Mouse (Mus musculus) hindbrain, embryonic 15.5 days (tissue): ENCODE data around the gene Nop53. TPM values are rescaled to one million over a fixed set of nuclear protein-coding genes. Genes with fewer than 3 reads are reported as not detected.
"Not testable (repeated sequence)": the region's sequence is repeated elsewhere in the genome, so short reads cannot be mapped to it uniquely, and the experiment has no call there.

ENCODE experiments used
- ATAC-seq: fragments of 200-750 bp; cut with Nextera tagmentation; 2 replicates; pipeline ENCODE4 v1.8.0; 2017; ENCODE audit warnings: low read depth, moderate number of reproducible peaks, moderate TSS enrichment; ENCODE audit not compliant: low FRiP score
- H3K27ac ChIP-seq: fragments of 300-500 bp; sonication (generic); replicated peaks from 2 replicates; pipeline ENCODE4 v1.5.1; 2015; ENCODE audit warnings: mild to moderate bottlenecking, inconsistent platforms
- H3K27me3 ChIP-seq: fragments of 300-500 bp; sonication (generic); 2 replicates; pipeline ENCODE4 v1.6.1; 2015; ENCODE audit warnings: control low read depth, inconsistent platforms
- H3K36me3 ChIP-seq: fragments of 300-500 bp; sonication (generic); 2 replicates; pipeline ENCODE4 v1.6.1; 2015; ENCODE audit warnings: control low read depth, inconsistent platforms
- H3K4me1 ChIP-seq: fragments of 300-500 bp; sonication (generic); replicated peaks from 2 replicates; pipeline ENCODE4 v1.6.1; 2015; ENCODE audit warnings: control low read depth, inconsistent platforms
- H3K4me2 ChIP-seq: fragments of 300-500 bp; sonication (generic); 2 replicates; pipeline ENCODE4 v1.6.1; 2015; ENCODE audit warnings: moderate library complexity, mild to moderate bottlenecking, inconsistent platforms
- H3K4me3 ChIP-seq: fragments of 300-500 bp; sonication (generic); 2 replicates; pipeline ENCODE4 v1.5.1; 2015; ENCODE audit warnings: mild to moderate bottlenecking, inconsistent platforms
- H3K9ac ChIP-seq: fragments of 300-500 bp; sonication (generic); 2 replicates; pipeline ENCODE4 v1.6.1; 2015; ENCODE audit warnings: inconsistent platforms
- H3K9me3 ChIP-seq: fragments of 300-500 bp; sonication (generic); 2 replicates; pipeline ENCODE4 v1.6.1; 2016; ENCODE audit warnings: control low read depth, inconsistent platforms
- WGBS: fragments of 180-500 bp; shearing (Covaris S2); methylation state at CpG from one replicate; pipeline ENCODE4 v1.1.7; 2015; 5-methylcytosine and 5-hydroxymethylcytosine counted together
- polyA plus RNA-seq: library from polyadenylated mRNA; unstranded; fragments of >200 nt; fragmentation: Nextera tagmentation; extraction: Ambion mirVana; gene quantifications from 2 replicates; pipeline ENCODE4 v1.2.1, GENCODE M21; 2015

The Nop53 gene
- polyA plus RNA-seq, 1 experiment from 2014 or later: 114 TPM

DNA sequence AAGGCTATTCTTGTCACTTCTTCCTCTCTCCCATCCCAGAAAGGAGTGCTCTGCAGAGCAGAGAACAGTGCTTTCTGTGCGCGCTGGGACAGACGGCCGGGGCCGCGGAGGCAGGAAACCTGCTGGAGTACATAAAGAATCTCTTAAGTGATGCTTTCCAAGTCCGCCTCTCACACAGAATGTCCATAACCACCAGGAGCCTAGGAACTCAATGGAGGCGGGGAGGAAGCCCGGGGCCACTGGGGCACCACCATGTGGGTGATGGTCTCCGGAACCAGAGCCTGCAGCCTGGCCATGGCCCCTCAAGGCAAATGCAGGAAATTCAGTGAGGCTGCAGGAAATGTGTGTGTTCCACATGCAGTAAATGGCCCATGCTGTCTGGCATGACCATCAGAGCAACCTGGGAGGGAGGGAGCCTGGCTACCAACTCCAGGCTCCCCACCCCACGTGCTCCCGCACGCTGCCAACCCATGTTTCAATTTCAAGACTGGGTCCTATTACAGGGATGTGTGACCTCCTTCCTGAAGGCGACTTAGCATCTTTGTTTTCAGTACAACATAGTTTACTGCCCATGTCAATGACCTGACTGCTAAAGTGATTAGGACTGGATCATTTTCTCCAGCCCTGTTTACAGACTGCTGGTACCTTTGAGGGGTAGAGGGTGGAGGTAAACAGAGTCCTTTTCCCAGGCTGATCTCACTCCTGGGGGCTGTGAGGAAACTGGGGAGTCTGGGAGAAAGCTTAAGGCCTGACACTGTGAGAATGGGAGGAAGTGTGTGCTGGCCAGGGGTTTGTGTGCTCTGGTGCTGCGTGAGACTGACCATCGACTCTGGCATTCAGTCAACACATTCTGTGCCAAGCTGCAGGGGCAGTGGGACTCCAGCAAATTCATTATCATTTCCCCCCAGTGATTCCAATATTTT, 12.2 kb downstream of the Nop53 start:
- H3K4me3 ChIP-seq: no peak overlapping the region
- no peaks in the 10 kb centered on the region for H3K9me3 ChIP-seq
- 60% methylated on average over 16 of the region's 16 CpGs for WGBS
- peaks cover 38% of the 10 kb centered on the region for H3K36me3 ChIP-seq
- H3K9ac ChIP-seq: no peak overlapping the region
- ATAC-seq: 0 out of 2 replicates have a peak, but pooled peaks have one; percentile 32
- H3K4me1 ChIP-seq: no peaks in the 10 kb centered on the region
- no peaks in the 10 kb centered on the region for H3K27me3 ChIP-seq
- no peak overlapping the region for H3K4me2 ChIP-seq
- no peak overlapping the region for H3K27ac ChIP-seq

DNA sequence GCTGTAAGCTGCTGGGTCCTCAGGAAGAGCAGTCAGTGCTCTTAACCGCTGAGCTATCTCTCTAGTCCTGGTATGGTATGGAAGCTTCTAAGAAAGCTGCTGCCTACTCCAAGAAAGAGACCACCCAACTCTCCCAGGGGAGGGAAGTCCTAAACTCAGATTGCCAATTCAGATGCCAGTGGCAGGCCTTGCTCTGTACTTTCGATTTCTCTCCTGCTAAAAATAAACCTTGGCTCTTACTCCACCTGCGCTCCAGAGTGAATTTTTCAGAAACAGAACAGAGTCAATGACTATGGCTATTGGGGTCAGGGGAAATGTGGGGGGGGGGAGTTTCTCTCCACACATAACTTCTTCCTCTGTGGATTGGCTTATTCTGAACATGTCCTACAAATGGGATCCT, 14.2 kb downstream of the Nop53 start:
- Histone ChIP-seq H3K27ac (no peak overlapping the region), H3K9me3 (no peaks in the 10 kb centered on the region), H3K4me1 (no peaks in the 10 kb centered on the region), H3K9ac (no peak overlapping the region), H3K27me3 (no peaks in the 10 kb centered on the region), H3K36me3 (peaks cover 18% of the 10 kb centered on the region), H3K4me3 (no peak overlapping the region), H3K4me2 (no peak overlapping the region)
- 86% methylated on average over 3 of the region's 3 CpGs for WGBS
- ATAC-seq: no peak

DNA sequence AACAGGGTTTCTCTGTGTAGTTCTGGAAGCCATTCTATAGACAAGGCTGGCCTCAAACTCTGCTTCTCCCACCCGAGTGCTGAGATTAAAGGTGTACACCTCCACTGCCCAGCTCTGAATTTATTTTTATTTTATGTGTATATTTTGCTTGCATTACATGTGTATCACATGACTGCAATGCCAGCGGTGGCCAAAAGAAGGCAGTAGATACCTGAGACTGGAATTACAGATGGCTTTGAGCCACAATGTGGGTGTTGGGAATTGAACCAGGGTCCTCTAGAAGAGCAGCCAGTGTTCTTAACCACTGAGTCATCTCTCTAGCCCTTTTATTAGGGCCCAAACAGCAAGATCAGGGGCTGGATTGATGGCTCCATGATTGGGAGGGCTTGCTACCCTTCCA, 15.3 kb downstream of the Nop53 start:
- Histone ChIP-seq H3K4me3 (no peak overlapping the region), H3K9ac (no peak overlapping the region), H3K9me3 (no peaks in the 10 kb centered on the region), H3K27ac (no peak overlapping the region), H3K4me2 (no peak overlapping the region), H3K36me3 (peaks cover 7% of the 10 kb centered on the region; the same call in 1 of the 2 replicates), H3K27me3 (no peaks in the 10 kb centered on the region), H3K4me1 (no peaks in the 10 kb centered on the region)
- no peak for ATAC-seq
- 81% methylated on average over 2 of the region's 2 CpGs for WGBS

DNA sequence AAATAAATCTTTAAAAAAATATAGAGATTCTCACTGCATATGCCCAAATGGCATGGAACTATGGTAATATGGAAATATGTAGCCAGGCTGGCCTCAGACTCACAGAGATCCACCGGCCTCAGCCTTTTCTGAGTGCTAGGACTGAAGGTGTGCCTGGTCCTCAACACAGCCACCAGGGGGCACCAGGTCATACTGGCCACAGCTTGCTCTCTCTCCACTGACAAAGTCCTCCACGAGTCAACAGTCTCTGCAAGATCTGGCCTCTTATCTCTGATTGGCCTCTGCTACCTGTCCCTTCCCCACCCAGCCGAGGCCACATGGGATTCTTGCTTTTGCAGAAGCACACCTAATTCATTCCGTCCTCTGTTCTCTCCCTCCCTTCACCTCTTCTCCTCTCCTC, 16.0 kb downstream of the Nop53 start:
- Histone ChIP-seq H3K27ac (no peak overlapping the region), H3K4me3 (no peak overlapping the region), H3K9ac (no peak overlapping the region), H3K4me1 (no peaks in the 10 kb centered on the region), H3K36me3 (0 out of 2 replicates have a peak, but pooled peaks cover 3% of the 10 kb centered on the region), H3K9me3 (no peaks in the 10 kb centered on the region), H3K27me3 (no peaks in the 10 kb centered on the region), H3K4me2 (no peak overlapping the region)
- WGBS: 45% methylated on average over 4 of the region's 4 CpGs
- ATAC-seq: no peak

DNA sequence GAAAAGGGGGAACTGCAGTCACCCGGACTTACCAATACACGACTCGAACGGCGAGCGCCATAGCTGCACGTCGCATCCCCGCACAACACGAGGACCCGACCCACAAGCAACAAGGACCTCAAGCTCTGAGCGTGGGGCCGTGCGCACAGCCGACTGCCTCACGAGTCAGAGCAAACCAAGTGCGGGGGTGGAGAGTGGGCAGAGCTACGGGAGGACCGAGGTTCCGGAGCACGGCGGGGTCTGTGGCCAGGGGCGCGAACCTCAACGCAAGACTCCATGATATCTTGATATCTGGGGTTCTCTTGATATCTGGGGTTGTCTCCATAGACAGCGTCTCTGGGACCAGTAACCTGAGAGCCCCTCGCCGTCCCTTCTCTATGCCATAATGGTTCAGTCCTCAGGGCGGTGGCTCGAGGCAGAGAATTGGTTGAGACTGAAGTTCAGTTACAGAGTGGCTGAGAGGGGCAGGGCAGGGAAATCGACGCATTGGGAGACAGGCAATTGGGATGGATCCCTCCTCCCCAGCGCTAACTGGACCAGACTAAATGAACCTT, 23.6 kb downstream of the Nop53 start, which contains the start of gene Selenow:
TSS of gene Selenow (minus strand) at position 183 of the 554 bp plus-strand sequence.
- Histone ChIP-seq H3K4me3 (peak within 1 kb of the TSS; percentile 63), H3K4me2 (peak within 1 kb of the TSS; percentile 79), H3K27ac (peak within 1 kb of the TSS; percentile 91), H3K9ac (peak within 1 kb of the TSS; percentile 66), H3K9me3 (no peaks in the 10 kb centered on the region), H3K4me1 (peaks cover 28% of the 10 kb centered on the region), H3K27me3 (no peaks in the 10 kb centered on the region), H3K36me3 (peaks cover 25% of the 10 kb centered on the region)
- ATAC-seq: peak; percentile 95
- under 1% methylated on average over 33 of the region's 33 CpGs for WGBS

DNA sequence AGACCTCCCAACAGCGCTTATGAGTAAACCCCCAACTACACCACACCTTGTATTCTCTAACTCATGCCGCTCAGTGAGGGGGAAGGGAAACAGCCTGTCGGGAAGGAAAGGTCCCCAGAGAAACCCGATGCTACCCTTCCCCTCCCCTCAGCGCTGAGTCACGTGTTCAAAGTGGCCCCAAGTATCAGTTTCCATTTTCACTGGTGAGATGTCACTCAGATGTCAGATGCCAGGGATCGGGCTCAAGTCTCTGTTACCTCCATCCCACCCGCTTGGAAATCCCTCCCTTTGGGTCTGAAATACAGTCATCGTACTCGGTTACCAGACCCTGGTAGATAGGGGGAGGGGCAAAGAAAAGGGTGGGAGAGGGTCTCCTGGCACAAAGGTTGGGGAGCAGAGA, 24.1 kb downstream of the Nop53 start:
- peak overlapping the region; percentile 79 for H3K4me2 ChIP-seq
- H3K4me1 ChIP-seq: peaks cover 28% of the 10 kb centered on the region
- peaks cover 30% of the 10 kb centered on the region for H3K36me3 ChIP-seq
- peak overlapping the region; percentile 66 for H3K9ac ChIP-seq
- peak overlapping the region; percentile 91 for H3K27ac ChIP-seq
- whole genome bisulfite sequencing: under 1% methylated on average over 10 of the region's 10 CpGs
- peak; percentile 44 for ATAC-seq
- H3K27me3 ChIP-seq: no peaks in the 10 kb centered on the region
- peak overlapping the region; percentile 63 for H3K4me3 ChIP-seq
- no peaks in the 10 kb centered on the region for H3K9me3 ChIP-seq

DNA sequence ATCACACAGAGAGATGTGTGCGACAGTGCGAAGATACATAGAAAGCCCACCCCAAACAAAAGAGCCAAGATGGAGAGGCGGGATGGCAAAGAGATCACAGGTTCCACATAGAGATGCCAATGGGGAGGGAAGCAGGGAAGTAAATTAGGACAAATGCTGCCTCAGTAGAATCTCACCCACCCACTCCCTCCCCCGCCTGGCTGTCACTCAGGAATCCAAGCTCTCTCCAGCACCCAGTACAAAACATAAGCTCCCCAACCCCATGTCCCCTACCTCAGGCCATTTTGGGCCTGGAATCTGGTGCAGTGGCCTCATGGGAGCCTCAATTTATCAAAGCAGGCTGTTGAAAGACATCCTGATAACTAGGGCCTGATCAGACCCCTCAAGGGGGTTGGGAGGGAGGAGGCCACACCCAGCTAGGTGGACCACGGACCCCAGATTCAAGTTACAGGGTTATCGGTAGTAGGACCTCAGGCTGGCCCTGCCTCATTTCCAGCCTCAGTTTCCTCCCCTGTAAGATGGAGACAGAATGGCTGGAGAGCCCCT, 25.2 kb downstream of the Nop53 start:
- H3K27ac ChIP-seq: no peak overlapping the region
- H3K36me3 ChIP-seq: peaks cover 33% of the 10 kb centered on the region
- peak overlapping the region; percentile 79 for H3K4me2 ChIP-seq
- no peaks in the 10 kb centered on the region for H3K9me3 ChIP-seq
- peak overlapping the region; percentile 63 for H3K4me3 ChIP-seq
- no peak for ATAC-seq
- H3K27me3 ChIP-seq: no peaks in the 10 kb centered on the region
- 86% methylated on average over 6 of the region's 6 CpGs for WGBS
- peaks cover 28% of the 10 kb centered on the region for H3K4me1 ChIP-seq
- peak overlapping the region; percentile 66 for H3K9ac ChIP-seq

DNA sequence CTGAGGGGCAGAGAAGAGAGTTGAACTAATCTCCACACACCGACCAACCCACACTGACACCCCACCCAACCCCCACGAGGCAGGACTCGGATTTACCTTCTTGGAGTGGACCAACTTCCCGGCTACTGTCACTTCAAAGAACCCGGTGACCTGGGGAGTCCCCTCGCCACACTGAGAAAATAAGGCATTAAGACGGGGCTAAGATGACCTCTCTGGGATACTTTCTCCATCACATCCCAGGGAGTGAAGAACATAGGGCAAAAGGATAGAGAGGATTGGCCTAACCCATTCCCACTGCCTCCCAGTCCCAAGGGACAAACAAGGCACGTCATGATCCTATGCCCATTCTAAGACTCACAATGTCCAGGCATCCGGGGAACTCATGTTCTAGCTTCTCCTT, 25.9 kb downstream of the Nop53 start:
- Histone ChIP-seq H3K4me3 (peak overlapping the region; percentile 63), H3K4me2 (peak overlapping the region; percentile 79), H3K27ac (no peak overlapping the region), H3K36me3 (peaks cover 33% of the 10 kb centered on the region), H3K9ac (0 out of 2 replicates have a peak overlapping the region, but pooled peaks have one; percentile 66), H3K4me1 (peaks cover 28% of the 10 kb centered on the region), H3K27me3 (no peaks in the 10 kb centered on the region), H3K9me3 (no peaks in the 10 kb centered on the region)
- ATAC-seq: no peak
- 94% methylated on average over 9 of the region's 9 CpGs for WGBS

DNA sequence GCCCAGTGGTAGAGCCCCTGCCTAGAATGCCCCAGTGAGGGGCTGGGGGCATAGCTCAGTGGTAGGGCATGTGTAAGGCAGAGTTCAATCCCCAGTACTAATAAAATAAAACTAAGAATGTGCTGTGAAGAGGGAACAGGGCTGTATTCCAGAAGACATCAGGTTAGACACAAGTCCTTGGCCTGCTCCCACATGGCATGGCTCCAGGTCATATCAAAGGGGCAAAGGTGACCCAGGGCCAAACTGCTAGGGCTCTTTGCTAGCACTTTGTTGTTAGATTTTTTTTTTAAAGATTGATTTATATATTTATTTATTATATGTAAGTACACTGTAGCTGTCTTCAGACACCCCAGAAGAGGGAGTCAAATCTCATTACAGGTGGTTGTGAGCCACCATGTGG, 27.5 kb downstream of the Nop53 start:
- no peak overlapping the region for H3K27ac ChIP-seq
- H3K36me3 ChIP-seq: peaks cover 33% of the 10 kb centered on the region
- H3K9me3 ChIP-seq: no peaks in the 10 kb centered on the region
- H3K9ac ChIP-seq: no peak overlapping the region
- no peak overlapping the region for H3K4me2 ChIP-seq
- peaks cover 28% of the 10 kb centered on the region for H3K4me1 ChIP-seq
- no peak for ATAC-seq
- H3K4me3 ChIP-seq: no peak overlapping the region
- H3K27me3 ChIP-seq: no peaks in the 10 kb centered on the region

DNA sequence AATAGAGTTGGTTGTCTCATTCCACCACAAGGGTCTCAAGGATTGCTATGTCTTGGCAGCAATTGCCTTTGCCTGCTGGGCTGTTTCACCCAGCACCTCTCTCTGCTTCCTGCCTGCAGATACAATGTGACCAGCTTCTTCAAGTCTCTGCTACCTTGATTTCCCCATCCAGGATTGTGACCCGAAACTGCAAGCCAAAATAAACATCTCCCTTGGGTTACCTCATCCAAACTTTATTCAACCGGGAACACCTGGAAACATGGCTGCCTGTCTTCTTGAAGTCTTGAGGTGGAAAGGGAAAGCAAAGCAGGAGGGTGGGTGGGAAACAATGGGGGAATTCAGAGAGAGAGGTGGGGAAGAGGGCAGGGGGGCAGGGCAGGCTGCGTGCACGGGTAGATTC, 28.9 kb downstream of the Nop53 start:
- H3K9me3 ChIP-seq: no peaks in the 10 kb centered on the region
- peaks cover 22% of the 10 kb centered on the region for H3K4me1 ChIP-seq
- no peak overlapping the region for H3K4me3 ChIP-seq
- H3K9ac ChIP-seq: no peak overlapping the region
- H3K27me3 ChIP-seq: no peaks in the 10 kb centered on the region
- no peak overlapping the region for H3K4me2 ChIP-seq
- H3K27ac ChIP-seq: no peak overlapping the region
- peaks cover 33% of the 10 kb centered on the region for H3K36me3 ChIP-seq
- ATAC-seq: no peak
- WGBS: 81% methylated on average over 4 of the region's 4 CpGs

DNA sequence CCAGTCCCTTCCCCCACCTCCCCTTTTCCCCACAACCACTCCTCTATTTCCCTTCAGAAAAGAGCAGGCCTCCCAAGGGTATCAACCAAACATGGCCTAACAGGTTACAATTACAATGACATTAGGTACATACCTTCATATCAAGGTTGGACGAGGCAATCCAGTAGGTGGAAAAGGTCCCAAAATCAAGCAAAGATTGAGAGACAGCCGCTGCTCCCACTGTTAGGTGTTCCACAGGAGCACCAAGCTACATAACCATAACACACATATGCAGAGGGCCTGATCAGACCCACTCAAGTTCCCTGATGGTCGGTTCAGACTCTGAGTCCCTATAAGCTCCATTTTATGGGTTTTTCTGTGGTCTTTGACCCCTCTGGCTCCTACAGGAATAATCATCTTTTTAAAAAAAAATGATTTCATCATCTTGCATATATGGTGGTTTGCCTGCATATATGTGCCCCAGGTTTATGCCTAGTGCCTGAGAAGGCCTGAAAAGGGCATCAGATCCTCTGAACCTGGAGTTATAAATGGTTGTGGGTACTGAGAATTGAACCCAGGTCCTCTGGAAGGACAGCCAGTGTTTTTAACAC, 29.6 kb downstream of the Nop53 start:
- H3K27ac ChIP-seq: no peak overlapping the region
- H3K4me2 ChIP-seq: no peak overlapping the region
- 92% methylated on average over 3 of the region's 3 CpGs for WGBS
- H3K9me3 ChIP-seq: no peaks in the 10 kb centered on the region
- H3K36me3 ChIP-seq: peaks cover 33% of the 10 kb centered on the region
- H3K4me1 ChIP-seq: peaks cover 18% of the 10 kb centered on the region
- no peak overlapping the region for H3K4me3 ChIP-seq
- no peak for ATAC-seq
- no peaks in the 10 kb centered on the region for H3K27me3 ChIP-seq
- no peak overlapping the region for H3K9ac ChIP-seq

DNA sequence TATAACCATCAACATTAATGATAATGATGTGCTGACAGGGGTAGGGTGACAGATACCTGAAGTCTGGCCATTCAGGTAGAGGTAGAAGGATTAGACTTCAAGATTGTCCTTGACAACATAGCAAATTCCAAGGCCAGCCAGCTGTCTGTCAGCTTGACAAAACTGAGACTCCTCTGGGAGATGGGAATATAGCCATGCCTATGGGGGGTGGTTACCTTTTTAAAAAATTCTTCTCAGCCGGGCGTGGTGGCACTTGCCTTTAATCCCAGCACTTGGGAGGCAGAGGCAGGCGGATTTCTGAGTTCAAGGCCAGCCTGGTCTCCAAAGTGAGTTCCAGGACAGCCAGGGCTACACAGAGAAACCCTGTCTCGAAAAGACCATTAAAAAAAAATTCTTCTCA, 30.2 kb downstream of the Nop53 start:
- H3K4me1 ChIP-seq: peaks cover 13% of the 10 kb centered on the region
- peaks cover 33% of the 10 kb centered on the region for H3K36me3 ChIP-seq
- not testable (repeated sequence) for H3K27me3 ChIP-seq, ATAC-seq, H3K4me3 ChIP-seq, H3K4me2 ChIP-seq, H3K27ac ChIP-seq, H3K9me3 ChIP-seq, H3K9ac ChIP-seq
- WGBS: 93% methylated on average over 4 of the region's 4 CpGs
